Mouse (Mus musculus) ovary, postnatal 10 days (tissue): Measurements from ENCODE around the gene Zp3.

Experiments
- DNase-seq: peaks from one replicate; pipeline ENCODE4 v3.0.0; 2022; ENCODE audit warnings: low spot score

Zp3 gene

GRCm38 (mm10) chr5:136004537-136004936 lies 24.6 kb downstream of the Zp3 start:
- no peak for DNase-seq

- no peak for DNase-seq
Measured at GRCm38 (mm10) chr5:136007745-136008144, 27.8 kb downstream of the Zp3 start.

- DNase-seq = no peak
Measured at GRCm38 (mm10) chr5:136014877-136015276, 35.0 kb downstream of the Zp3 start.

GRCm38 (mm10) chr5:136015586-136015985 lies 35.7 kb downstream of the Zp3 start:
- no peak for DNase-seq

- DNase-seq = peak; percentile 29
Measured at GRCm38 (mm10) chr5:136016014-136016876, 36.3 kb downstream of the Zp3 start.

GRCm38 (mm10) chr5:136017262-136017661 lies 37.4 kb downstream of the Zp3 start:
- DNase-seq = no peak

GRCm38 (mm10) chr5:136018726-136019125 lies 38.8 kb downstream of the Zp3 start:
- no peak for DNase-seq

- no peak for DNase-seq
Measured at GRCm38 (mm10) chr5:136019907-136020306, 40.0 kb downstream of the Zp3 start.

GRCm38 (mm10) chr5:136025712-136026111 lies 45.8 kb downstream of the Zp3 start:
- no peak for DNase-seq

GRCm38 (mm10) chr5:136026859-136027258 lies 47.0 kb downstream of the Zp3 start:
- DNase-seq = no peak

- no peak for DNase-seq
Measured at GRCm38 (mm10) chr5:136027612-136028311, 47.9 kb downstream of the Zp3 start.

GRCm38 (mm10) chr5:136034868-136035267 lies 55.0 kb downstream of the Zp3 start:
- DNase-seq = no peak

- DNase-seq = no peak
Measured at GRCm38 (mm10) chr5:136035285-136035684, 55.4 kb downstream of the Zp3 start.

- no peak for DNase-seq
Measured at GRCm38 (mm10) chr5:136036667-136037066, 56.8 kb downstream of the Zp3 start.
